Mouse (Mus musculus): ENCODE data around the gene Prkch.

GRCm38 (mm10) chr12:73807228-73807627, 222.6 kb downstream of the Prkch start:
- TF ChIP-seq CTCF (IDR thresholded peaks at IDR 0.05; ENCODE audit: low read depth, low read length): no peak
- TF ChIP-seq GATA1 (IDR thresholded peaks at IDR 0.05; ENCODE audit: borderline replicate concordance, low read length): no peak
- TF ChIP-seq TAL1 (conservative IDR thresholded peaks at IDR 0.05; ENCODE audit: low read depth, low read length): no peak
- no peak for TF ChIP-seq GATA2 (IDR thresholded peaks at IDR 0.05; ENCODE audit: borderline replicate concordance, low read depth, low read length)
